In genomic region chr14:35358136-35358821, GRCm38 (mm10) we compare ENCODE assay signal across 10 mouse cellular contexts.
A peak's percentile ranks its signal among the peaks of the same experiment; 100 is the strongest.
DNase-seq lines count a peak whose midpoint lies in the region.
"Had no signal": no experiment of that assay in that cellular context is flagged by ENCODE, and none has a peak within 500 bp of the region (broad histone marks: within the 10 kb centered on the region; RNA-seq: fewer than 3 reads in every experiment).

No protein-coding gene starts in this region.

- no peaks in the 10 kb centered on the region for H3K36me3 ChIP-seq in limb, embryonic 10.5 days
- H3K36me3 ChIP-seq: embryonic facial prominence, embryonic 13.5 days; G1E had no signal

- H3K27me3 ChIP-seq in limb, embryonic 10.5 days (ENCODE audit: low read depth, poor library complexity, severe bottlenecking): no peaks in the 10 kb centered on the region
- H3K27me3 ChIP-seq: embryonic facial prominence, embryonic 13.5 days had no signal

- WGBS in limb, embryonic 10.5 days: 59% methylated on average over 7 of the region's 7 CpGs

- peak; percentile 47 to 48 for DNase-seq in heart, postnatal 10 days
- DNase-seq in heart, postnatal 25 days (ENCODE audit: low spot score): no peak
- peak; percentile 49 to 60 for DNase-seq in right cerebral cortex, postnatal 10 days (ENCODE audit: low spot score in 2 of 2)
- no peak for DNase-seq in right cerebral cortex, postnatal 36 days (ENCODE audit: low spot score in 2 of 2)
- peak; percentile 17 to 59 for DNase-seq in kidney, postnatal 36 days
- DNase-seq in skeletal muscle tissue, adult 2 months (ENCODE audit: low read depth, low spot score): peak; percentile 19
- DNase-seq in limb, embryonic 10.5 days (ENCODE audit: low spot score): no peak
- no peak for DNase-seq in thymus, postnatal 10 days (ENCODE audit: low spot score in 2 of 2)

- H3K9me3 ChIP-seq in limb, embryonic 10.5 days (replicated peaks): no peaks in the 10 kb centered on the region
- H3K9me3 ChIP-seq: embryonic facial prominence, embryonic 13.5 days had no signal

- no peak overlapping the region for H3K4me3 ChIP-seq in limb, embryonic 10.5 days
- H3K4me3 ChIP-seq: embryonic facial prominence, embryonic 13.5 days had no signal

- no peak overlapping the region for H3K27ac ChIP-seq in limb, embryonic 10.5 days
- H3K27ac ChIP-seq: embryonic facial prominence, embryonic 13.5 days had no signal

- intact Hi-C loops in heart, postnatal 10 days (cut with DNase I): no loop called here
- intact Hi-C loops in heart, postnatal 25 days (cut with DNase I): no loop called here

- no peaks in the 10 kb centered on the region for H3K4me1 ChIP-seq in limb, embryonic 10.5 days
- H3K4me1 ChIP-seq: embryonic facial prominence, embryonic 13.5 days had no signal

Comparison
In these comparisons a context has a peak if more than half of its experiments do, and no peak if none do; other contexts are left out.
1. DNase-seq: peak in heart, postnatal 10 days (2 of 2), right cerebral cortex, postnatal 10 days (2 of 2), kidney, postnatal 36 days (2 of 2) and skeletal muscle tissue, adult 2 months (single experiment); none in heart, postnatal 25 days (single experiment), right cerebral cortex, postnatal 36 days (0 of 2), limb, embryonic 10.5 days (single experiment) and thymus, postnatal 10 days (0 of 2).